Mouse (Mus musculus) testis, adult 2 months (tissue): ENCODE data around the gene Gabrg3. TPM values are rescaled to one million over a fixed set of nuclear protein-coding genes. Genes with fewer than 3 reads are reported as not detected.

ENCODE experiments used
- H3K27ac ChIP-seq: fragments of 200-500 bp; 2 replicates; pipeline ENCODE4 v1.5.1; 2012; ENCODE audit warnings: low read depth, low read length; ENCODE audit not compliant: control insufficient read depth, insufficient read depth
- H3K27me3 ChIP-seq: fragments of 200-500 bp; 2 replicates; pipeline ENCODE4 v1.6.1; 2012; ENCODE audit warnings: mild to moderate bottlenecking, low read length, moderate library complexity; ENCODE audit not compliant: control insufficient read depth, insufficient read depth
- H3K36me3 ChIP-seq: fragments of 200-500 bp; 2 replicates; pipeline ENCODE4 v1.6.1; 2012; ENCODE audit warnings: mild to moderate bottlenecking, low read length; ENCODE audit not compliant: control insufficient read depth, insufficient read depth
- H3K4me1 ChIP-seq: fragments of 200-500 bp; 2 replicates; pipeline ENCODE4 v1.6.1; 2012; ENCODE audit warnings: low read length; ENCODE audit not compliant: control insufficient read depth, insufficient read depth
- H3K4me3 ChIP-seq: fragments of 200-500 bp; 2 replicates; pipeline ENCODE4 v1.5.1; 2012; ENCODE audit warnings: low read depth, mild to moderate bottlenecking, low read length, moderate library complexity, mixed read lengths; ENCODE audit not compliant: control insufficient read depth
- CTCF ChIP-seq: fragments of 200-500 bp; IDR thresholded peaks from 2 replicates; pipeline ENCODE4 v1.5.1; 2012; ENCODE audit warnings: low read depth, mild to moderate bottlenecking, inconsistent platforms, low read length, moderate library complexity; ENCODE audit not compliant: control insufficient read depth, insufficient read depth, insufficient replicate concordance
- POLR2A ChIP-seq: fragments of 200-500 bp; IDR thresholded peaks from 2 replicates; pipeline ENCODE4 v1.6.1; 2012; ENCODE audit warnings: low read depth, mild to moderate bottlenecking, inconsistent platforms, low read length, moderate library complexity; ENCODE audit not compliant: control insufficient read depth
- polyA plus RNA-seq: library from polyadenylated mRNA; depleted of rRNA; stranded (reverse); fragments of >200 nt; gene quantifications from 2 replicates; pipeline ENCODE4 v1.2.3, GENCODE M21; 2012; rRNA removed

The Gabrg3 gene
- polyA plus RNA-seq, 1 experiment, result 0.72 TPM

DNA sequence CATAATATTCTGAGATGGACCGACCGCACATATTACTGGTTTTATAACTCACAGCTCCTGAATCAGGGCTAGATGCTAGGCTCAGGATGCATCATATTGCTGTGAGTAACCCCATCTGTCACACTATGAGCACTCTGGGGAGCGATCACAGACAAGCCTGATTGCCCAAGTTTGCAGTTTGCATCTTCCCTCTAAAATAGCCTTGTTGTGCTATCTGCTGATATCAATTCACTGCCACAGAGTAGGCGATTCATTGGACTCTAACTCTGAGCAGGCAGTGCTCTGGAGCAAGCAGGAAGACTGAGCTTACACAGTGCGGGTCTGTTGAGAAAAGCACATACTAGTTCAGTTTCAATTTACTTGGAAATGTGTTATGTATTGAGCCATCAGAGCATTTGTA lies 543.4 kb downstream of the Gabrg3 start:
- Histone ChIP-seq H3K27me3 (no peaks in the 10 kb centered on the region), H3K27ac (no peak overlapping the region), H3K4me1 (no peaks in the 10 kb centered on the region), H3K36me3 (no peaks in the 10 kb centered on the region), H3K4me3 (no peak overlapping the region)
- no peak for TF ChIP-seq CTCF
- no peak for TF ChIP-seq POLR2A

DNA sequence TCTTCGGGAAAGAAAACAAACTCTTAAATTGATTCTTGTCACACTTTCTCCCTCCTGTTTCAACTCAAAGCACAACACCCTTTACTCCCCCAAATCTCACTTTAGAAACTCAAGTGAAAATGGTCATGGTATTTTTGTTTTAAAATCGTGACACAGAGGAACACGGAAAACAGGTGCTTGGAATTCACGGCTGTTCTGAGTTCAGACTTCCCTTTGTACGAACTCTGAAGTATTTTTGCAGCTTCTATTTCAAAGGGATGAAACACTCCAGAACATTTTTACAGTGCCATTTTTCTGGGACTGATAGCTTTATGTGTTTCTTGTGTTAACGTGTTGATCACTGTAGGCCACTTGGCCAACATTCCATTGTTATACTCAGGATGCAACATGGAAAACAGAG lies 561.5 kb downstream of the Gabrg3 start:
- no peaks in the 10 kb centered on the region for H3K27me3 ChIP-seq
- no peaks in the 10 kb centered on the region for H3K36me3 ChIP-seq
- H3K4me3 ChIP-seq, result no peak overlapping the region
- no peak for TF ChIP-seq POLR2A
- no peak for TF ChIP-seq CTCF
- no peak overlapping the region for H3K27ac ChIP-seq
- no peaks in the 10 kb centered on the region for H3K4me1 ChIP-seq

DNA sequence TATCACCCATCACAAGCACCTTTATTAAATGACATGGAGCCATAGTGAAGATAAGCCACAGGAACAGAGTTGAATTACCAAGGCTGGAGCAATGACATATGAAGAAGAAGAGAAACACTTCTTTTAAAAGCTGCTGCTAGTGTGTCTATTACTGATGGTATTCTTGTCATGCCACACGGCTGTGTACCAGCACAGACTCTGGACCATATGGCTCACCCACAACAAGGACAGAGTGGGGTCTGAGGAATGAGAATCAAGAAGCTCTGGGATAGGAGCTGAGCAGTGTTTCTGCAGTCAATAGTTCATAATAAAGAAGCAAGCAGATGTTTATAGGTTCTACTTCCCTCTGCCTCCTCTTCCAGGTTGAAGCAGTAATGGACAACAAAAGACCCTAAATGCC lies 585.1 kb downstream of the Gabrg3 start:
- no peaks in the 10 kb centered on the region for H3K36me3 ChIP-seq

DNA sequence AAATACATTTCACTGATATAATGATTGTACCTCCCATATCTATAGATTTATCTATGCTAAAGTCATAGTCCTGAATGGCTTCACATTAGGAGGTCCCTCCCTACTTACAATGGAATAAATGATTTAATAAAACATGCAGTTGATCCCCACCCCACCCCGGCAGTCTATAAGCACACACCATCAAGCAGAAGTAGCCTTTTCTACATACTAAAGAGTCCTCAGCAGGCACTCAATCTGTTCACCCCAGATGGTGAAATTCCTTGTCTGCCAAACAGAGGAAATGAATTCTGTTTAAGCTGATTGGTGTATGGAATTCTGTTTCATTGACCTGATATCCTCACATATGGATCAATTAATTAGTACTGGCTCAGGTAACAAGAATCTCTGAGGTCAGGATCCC lies 607.9 kb downstream of the Gabrg3 start:
- Histone ChIP-seq H3K27ac (no peak overlapping the region), H3K27me3 (no peaks in the 10 kb centered on the region), H3K36me3 (no peaks in the 10 kb centered on the region), H3K4me1 (no peaks in the 10 kb centered on the region), H3K4me3 (no peak overlapping the region)
- no peak for TF ChIP-seq POLR2A
- TF ChIP-seq CTCF, result no peak

More for the DNA sequence above, 585.1 kb downstream of the Gabrg3 start:
- Histone ChIP-seq H3K27me3 (no peaks in the 10 kb centered on the region), H3K4me3 (no peak overlapping the region), H3K27ac (no peak overlapping the region), H3K4me1 (no peaks in the 10 kb centered on the region)
- TF ChIP-seq CTCF (no peak), POLR2A (no peak)

DNA sequence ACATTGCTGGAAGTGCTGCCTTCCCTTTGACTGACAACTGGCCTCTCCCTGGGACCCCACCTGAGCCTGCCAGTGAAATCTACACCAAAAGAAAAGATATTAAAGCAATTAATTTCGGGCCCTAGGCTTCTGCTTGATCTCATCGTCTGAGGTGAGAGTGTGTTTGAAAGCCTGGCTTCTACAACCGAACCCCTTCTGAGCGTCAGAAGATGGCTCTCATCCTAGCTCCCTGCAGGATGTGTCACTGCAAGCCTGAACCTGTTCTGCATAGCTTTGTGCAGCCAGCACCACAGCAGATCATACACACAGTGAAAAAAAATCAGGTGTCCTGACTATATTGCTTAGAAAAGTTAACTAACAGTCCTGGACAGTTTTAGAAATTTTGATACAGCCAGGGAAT lies 618.8 kb downstream of the Gabrg3 start:
- H3K4me3 ChIP-seq, result no peak overlapping the region
- H3K27me3 ChIP-seq, result no peaks in the 10 kb centered on the region
- no peak overlapping the region for H3K27ac ChIP-seq
- TF ChIP-seq POLR2A (no peak), CTCF (no peak)
- no peaks in the 10 kb centered on the region for H3K4me1 ChIP-seq
- no peaks in the 10 kb centered on the region for H3K36me3 ChIP-seq

DNA sequence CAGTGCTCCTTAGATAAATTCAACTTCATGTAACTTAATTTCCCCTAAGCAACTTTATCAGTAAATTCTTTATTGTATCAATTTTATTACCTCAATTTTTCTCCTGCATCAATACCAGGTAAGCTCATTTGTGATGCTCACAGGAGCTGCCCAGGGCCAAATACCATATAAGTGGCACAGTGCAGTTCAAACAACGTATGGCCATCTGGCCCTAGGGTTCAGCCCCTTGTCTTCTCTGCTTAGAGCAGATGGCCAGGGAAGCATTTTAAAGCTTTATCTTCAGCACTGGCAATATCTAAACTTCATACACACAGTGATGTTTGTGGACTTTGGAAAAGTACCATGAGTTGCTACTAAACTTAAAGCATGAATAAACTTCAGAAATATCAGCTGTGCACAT lies 619.2 kb downstream of the Gabrg3 start:
- TF ChIP-seq POLR2A, result no peak
- TF ChIP-seq CTCF, result no peak
- no peak overlapping the region for H3K4me3 ChIP-seq
- H3K4me1 ChIP-seq, result no peaks in the 10 kb centered on the region
- H3K27me3 ChIP-seq, result no peaks in the 10 kb centered on the region
- H3K27ac ChIP-seq, result no peak overlapping the region
- no peaks in the 10 kb centered on the region for H3K36me3 ChIP-seq

DNA sequence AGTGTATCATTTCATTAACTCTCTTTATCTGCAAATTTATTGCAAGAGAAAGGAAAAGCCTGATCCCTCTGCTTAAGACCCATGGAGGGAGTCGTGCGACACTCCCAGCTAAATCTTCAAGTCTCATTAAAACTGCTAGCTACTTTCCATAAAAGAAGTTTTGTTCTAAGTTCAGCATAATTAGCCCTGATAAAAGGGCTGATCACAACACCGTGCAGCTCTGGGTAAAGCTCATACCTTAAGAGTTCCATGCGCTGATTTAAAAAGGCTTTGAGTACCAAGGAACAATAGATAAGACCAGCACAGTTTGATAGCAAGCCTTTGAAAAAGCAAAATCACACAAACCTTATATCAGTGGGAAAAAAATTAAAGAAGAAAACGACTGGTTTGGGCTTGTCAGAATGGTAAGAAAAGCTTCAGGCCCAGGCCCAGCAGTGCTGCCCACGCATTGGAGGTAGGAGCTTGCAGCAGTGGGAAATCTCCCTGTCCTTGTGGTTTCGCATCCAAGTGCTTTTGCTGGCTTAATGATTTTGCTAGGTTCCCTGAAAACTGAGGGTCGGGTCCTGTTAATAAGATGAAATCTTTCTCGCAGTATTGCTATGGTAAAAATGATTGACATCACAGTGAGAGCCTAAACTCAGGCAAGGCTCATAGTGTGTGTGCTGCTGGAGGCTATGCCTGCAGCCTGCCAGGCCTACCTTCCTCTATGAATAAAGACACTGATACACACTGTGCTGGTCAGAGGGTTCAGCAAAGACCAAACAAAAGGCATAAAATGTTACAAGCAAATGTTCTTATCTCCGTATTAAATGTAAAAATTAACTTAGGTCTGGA lies 621.2 kb downstream of the Gabrg3 start:
- Histone ChIP-seq H3K4me1 (no peaks in the 10 kb centered on the region), H3K27me3 (no peaks in the 10 kb centered on the region), H3K4me3 (no peak overlapping the region), H3K27ac (no peak overlapping the region), H3K36me3 (no peaks in the 10 kb centered on the region)
- TF ChIP-seq CTCF, result no peak
- no peak for TF ChIP-seq POLR2A

DNA sequence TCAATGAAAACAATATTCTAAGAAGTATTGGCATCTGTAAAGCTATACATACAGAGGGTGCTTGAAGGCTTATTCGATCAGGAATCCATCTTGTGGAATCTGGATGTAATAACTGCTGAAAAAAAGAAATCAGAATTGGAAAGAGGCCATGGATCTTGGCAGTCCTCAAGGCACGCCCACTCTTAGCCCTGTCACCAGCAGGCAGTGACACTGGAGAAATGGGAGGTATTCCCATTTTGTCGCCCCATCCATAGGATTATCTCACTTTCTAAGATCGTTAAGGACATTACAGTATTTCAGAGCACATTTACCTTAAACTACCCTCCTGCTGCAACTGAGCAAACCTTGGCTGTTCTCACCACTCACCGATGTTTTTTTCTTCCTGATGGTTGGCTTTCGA lies 657.8 kb downstream of the Gabrg3 start:
- TF ChIP-seq POLR2A, result no peak
- TF ChIP-seq CTCF, result no peak

More for the DNA sequence above, 657.8 kb downstream of the Gabrg3 start:
- Histone ChIP-seq H3K4me1 (no peaks in the 10 kb centered on the region), H3K36me3 (no peaks in the 10 kb centered on the region), H3K4me3 (no peak overlapping the region), H3K27ac (no peak overlapping the region), H3K27me3 (no peaks in the 10 kb centered on the region)

Other genes starting within 250 kb of the Gabrg3 start
- gene Gabrb3, start 32.5 kb upstream of the Gabrg3 start, polyA plus RNA-seq, result 1.1 TPM in 2 replicates
- 0.60 and 0.78 TPM in 2 replicates for gene Gabra5, start 122.9 kb upstream of the Gabrg3 start, polyA plus RNA-seq